Mouse (Mus musculus) ovary, adult 18-20 months (tissue): Measurements from ENCODE around the gene Dnaja1.

Experiments
- DNase-seq: peaks from one replicate; pipeline ENCODE4 v3.0.0; 2022; ENCODE audit warnings: low spot score, mixed read lengths

Gene Dnaja1

DNA sequence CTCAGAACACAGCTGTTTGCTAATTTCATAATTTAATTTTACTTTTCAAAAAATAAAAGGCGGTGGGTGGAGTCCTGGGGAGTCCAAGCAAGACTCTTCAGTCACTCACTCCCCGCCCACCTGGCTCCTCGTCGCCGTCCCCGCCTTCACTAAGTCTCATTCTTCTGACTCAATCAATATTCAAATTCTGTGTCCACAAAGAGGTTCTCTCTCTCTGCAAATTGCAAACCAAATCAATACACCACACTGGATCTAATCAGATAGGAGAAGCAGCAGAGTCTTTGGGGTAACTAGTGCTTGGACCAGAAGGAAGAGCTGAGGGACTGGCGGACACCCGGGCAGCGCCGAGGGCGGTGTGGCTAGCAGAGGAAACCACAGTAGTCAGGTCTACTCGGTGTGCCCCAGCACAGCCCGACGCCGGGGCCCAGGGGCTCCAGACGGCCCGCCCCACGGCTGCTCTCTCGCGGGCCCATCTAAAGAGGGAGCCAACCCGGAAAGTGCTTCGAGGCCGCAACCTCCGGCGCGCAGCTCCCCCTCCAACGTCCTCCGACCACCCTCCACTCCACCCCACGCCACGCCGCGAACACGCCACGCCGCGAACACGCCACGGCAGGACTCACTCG is 35.3 kb downstream of the Dnaja1 start:
- DNase-seq, result no peak

- DNase-seq, result peak; percentile 89
Measured at GRCm38 (mm10) chr4:40757780-40758420, 36.0 kb downstream of the Dnaja1 start, which contains the start of gene Smu1. Smu1 (minus strand) TSS chr4:40757923.

DNA sequence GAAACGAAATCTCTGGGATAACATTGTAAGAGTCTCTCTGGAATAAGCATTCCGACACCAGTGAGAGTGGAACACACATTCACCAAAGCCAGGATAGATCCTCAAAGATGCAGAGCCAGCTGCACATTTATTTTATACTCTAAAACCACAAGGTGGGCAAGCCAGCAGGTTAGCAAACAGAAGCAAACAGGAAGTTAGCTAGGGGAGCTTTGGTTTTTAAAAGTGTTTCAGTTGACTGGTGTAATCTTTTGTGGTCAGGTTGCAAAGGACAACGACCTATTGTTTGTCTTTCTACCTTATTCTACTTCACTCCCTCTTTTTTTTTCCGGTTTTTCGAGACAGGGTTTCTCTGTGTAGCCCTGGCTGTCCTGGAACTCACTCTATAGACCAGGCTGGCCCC is 37.9 kb downstream of the Dnaja1 start:
- DNase-seq, result no peak

- DNase-seq, result peak; percentile 53
Measured at GRCm38 (mm10) chr4:40774279-40775259, 52.6 kb downstream of the Dnaja1 start.

GRCm38 (mm10) chr4:40776416-40776815 is 54.5 kb downstream of the Dnaja1 start:
- DNase-seq, result no peak

DNA sequence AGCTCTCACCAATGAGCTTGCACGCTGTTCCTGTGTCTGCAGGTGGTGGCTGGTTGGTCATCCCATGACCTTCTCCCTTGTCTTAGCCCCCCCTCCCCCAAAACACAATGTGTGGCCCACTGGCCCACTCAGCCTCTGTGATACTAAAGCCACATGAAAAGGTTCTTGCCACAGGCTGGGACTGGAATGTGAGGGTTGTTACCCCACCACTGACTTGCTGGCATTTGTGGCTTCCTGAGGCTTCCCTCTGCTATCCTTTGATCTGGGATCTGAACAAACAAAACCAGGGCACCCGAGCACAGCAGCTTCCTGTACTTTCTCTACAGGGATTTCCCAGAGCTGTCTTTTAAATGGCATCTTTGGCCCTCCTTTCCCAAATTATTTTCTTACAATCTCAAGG is 55.2 kb downstream of the Dnaja1 start:
- no peak for DNase-seq

GRCm38 (mm10) chr4:40778656-40779055 is 56.7 kb downstream of the Dnaja1 start:
- no peak for DNase-seq

- DNase-seq, result no peak
Measured at GRCm38 (mm10) chr4:40781143-40781542, 59.2 kb downstream of the Dnaja1 start.

DNA sequence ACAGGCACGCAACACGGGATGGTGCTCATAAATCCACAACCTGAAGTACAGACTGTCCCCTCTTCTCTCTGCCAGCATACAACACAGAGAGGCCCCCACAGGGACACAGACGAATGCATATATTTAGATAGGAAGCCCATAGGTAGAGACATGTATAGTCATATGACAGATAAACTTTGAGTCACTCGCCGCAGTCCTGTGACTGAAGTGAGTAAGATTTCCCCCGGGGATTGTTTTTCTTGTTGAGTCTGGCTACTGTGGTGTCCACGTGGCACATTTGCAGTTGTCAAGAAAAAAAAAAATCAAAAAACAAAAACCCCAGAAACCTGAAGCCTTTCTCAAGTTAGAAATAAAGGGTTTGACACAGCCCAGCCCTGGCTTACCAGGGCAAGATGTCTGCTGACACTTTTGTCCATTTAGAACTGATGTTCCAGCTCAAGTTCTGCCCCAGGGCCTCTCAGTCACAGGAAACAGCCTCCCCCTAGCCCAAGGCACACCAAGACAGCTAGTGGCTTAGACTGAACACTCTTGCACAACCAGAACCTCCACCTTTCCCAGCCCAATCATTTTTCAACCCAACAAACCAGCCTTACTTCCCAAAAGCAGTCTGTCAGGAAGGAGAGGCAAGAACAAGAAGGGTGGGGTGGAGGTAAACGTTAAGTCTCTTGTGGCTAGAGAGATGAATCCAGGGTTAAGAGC is 60.0 kb downstream of the Dnaja1 start:
- no peak for DNase-seq

GRCm38 (mm10) chr4:40783049-40783448 is 61.1 kb downstream of the Dnaja1 start:
- no peak for DNase-seq

- DNase-seq, result no peak
Measured at GRCm38 (mm10) chr4:40784556-40785169, 62.7 kb downstream of the Dnaja1 start.

DNA sequence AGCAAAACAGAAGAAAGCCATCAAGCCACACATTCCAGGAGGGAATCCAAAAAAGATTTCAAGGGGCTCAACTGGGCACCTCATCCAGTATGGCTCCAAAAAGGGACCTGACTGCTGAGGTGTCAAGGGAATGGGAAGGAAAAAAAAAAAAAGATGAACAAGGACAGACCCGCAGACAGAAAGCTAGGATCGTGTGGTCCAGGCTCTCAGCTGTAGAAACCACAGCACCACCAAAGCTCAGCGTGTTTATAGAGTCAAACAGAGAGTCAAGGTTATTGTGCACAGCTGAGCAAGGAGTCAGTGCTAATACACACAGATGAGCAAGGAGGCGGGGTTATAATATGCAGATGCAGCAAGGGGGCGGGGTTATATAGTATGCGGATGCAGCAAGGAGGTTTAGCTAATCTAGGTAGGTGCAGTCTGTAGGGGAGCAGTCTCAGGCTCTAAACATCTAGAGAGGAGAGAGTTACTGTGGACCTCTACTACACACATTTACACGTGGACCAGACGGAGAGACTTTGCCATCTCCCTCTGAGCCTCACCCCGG is 63.7 kb downstream of the Dnaja1 start:
- no peak for DNase-seq

GRCm38 (mm10) chr4:40786578-40786977 is 64.6 kb downstream of the Dnaja1 start:
- DNase-seq, result no peak
